ENCODE assay signal across 9 mouse cellular contexts in genomic region chr11:69171626-69172025, GRCm38 (mm10). TPM values are rescaled to one million over a fixed set of nuclear protein-coding genes. Genes with fewer than 3 reads are reported as not detected.
DNase-seq lines count a peak whose midpoint lies in the region; ATAC-seq lines count a peak whose summit lies in the region.
"Had no signal": no experiment of that assay in that cellular context is flagged by ENCODE, and none has a peak within 500 bp of the region (broad histone marks: within the 10 kb centered on the region; RNA-seq: fewer than 3 reads in every experiment).

No protein-coding gene starts in this region.

- peak; percentile 46 for DNase-seq in forebrain, embryonic 14.5 days (ENCODE audit: low spot score)
- DNase-seq in urinary bladder, adult 18-20 months (ENCODE audit: low spot score in 2 of 2), result peak; percentile 38 to 64
- no peak for DNase-seq in urinary bladder, postnatal 10 days (ENCODE audit: low spot score)
- DNase-seq in embryo, embryonic 11.5 days (ENCODE audit: low read depth, low spot score), result peak; percentile 35
- peak; percentile 87 for DNase-seq in heart, postnatal 4 days
- DNase-seq in lung, postnatal 25 days (ENCODE audit: low spot score), result peak; percentile 68
- DNase-seq in testis, postnatal 14 days (ENCODE audit: low spot score), result peak; percentile 77

- H3K36me3 ChIP-seq in forebrain, embryonic 14.5 days (ENCODE audit: control insufficient read depth, insufficient read depth, low read length), result no peaks in the 10 kb centered on the region
- no peaks in the 10 kb centered on the region for H3K36me3 ChIP-seq in forebrain, embryonic 16.5 days (ENCODE audit: control insufficient read depth, insufficient read depth)

- no peak overlapping the region for H3K4me2 ChIP-seq in forebrain, embryonic 14.5 days (ENCODE audit: low read length)
- no peak overlapping the region for H3K4me2 ChIP-seq in forebrain, embryonic 16.5 days (ENCODE audit: low read length)

- 26% methylated on average over 7 of the region's 7 CpGs for WGBS in forebrain, embryonic 14.5 days
- 24% methylated on average over 7 of the region's 7 CpGs for WGBS in forebrain, embryonic 16.5 days

- H3K27me3 ChIP-seq in forebrain, embryonic 14.5 days (replicated peaks; ENCODE audit: control insufficient read depth, insufficient read depth, low read length), result no peaks in the 10 kb centered on the region
- no peaks in the 10 kb centered on the region for H3K27me3 ChIP-seq in forebrain, embryonic 16.5 days (replicated peaks; ENCODE audit: control insufficient read depth, insufficient read depth, low read length)

- H3K4me1 ChIP-seq in forebrain, embryonic 14.5 days (ENCODE audit: control insufficient read depth, insufficient read depth, low read length), result no peaks in the 10 kb centered on the region
- H3K4me1 ChIP-seq in forebrain, embryonic 16.5 days (replicated peaks; ENCODE audit: control insufficient read depth, insufficient read depth, low read length), result no peaks in the 10 kb centered on the region

- no peaks in the 10 kb centered on the region for H3K9me3 ChIP-seq in forebrain, embryonic 14.5 days (replicated peaks; ENCODE audit: control insufficient read depth, low read length)
- H3K9me3 ChIP-seq in forebrain, embryonic 16.5 days (ENCODE audit: control insufficient read depth, low read length), result no peaks in the 10 kb centered on the region

- H3K27ac ChIP-seq in forebrain, embryonic 14.5 days (ENCODE audit: low read depth, low read length), result no peak overlapping the region
- H3K27ac ChIP-seq in forebrain, embryonic 16.5 days (ENCODE audit: low read length), result no peak overlapping the region
- H3K27ac ChIP-seq: macrophage had no signal

- ATAC-seq in forebrain, embryonic 14.5 days, result no peak
- ATAC-seq in forebrain, embryonic 16.5 days, result no peak

- H3K9ac ChIP-seq in forebrain, embryonic 14.5 days (ENCODE audit: low read length), result no peak overlapping the region
- no peak overlapping the region for H3K9ac ChIP-seq in forebrain, embryonic 16.5 days (replicated peaks; ENCODE audit: low read depth, low read length)

- H3K4me3 ChIP-seq in forebrain, embryonic 14.5 days (ENCODE audit: low read depth, low read length), result no peak overlapping the region
- no peak overlapping the region for H3K4me3 ChIP-seq in forebrain, embryonic 16.5 days (replicated peaks; ENCODE audit: low read length)

RNA-seq across cellular contexts. Expression of gene Alox12b, which starts 14.8 kb away (rescaled TPM):
- polyA plus RNA-seq in forebrain, embryonic 14.5 days (2014; fragmentation: Nextera tagmentation; extraction: Ambion mirVana), result 0.15 TPM in 1 of 2 replicates, not detected in the other
- polyA plus RNA-seq in forebrain, embryonic 16.5 days (2015; fragmentation: Nextera tagmentation; extraction: Ambion mirVana), result 0.12 TPM in 1 of 2 replicates, not detected in the other
- not detected for total RNA-seq in heart, postnatal 4 days (2021)
- polyA plus RNA-seq: macrophage had no signal

RNA-seq across cellular contexts. Expression of gene Alox8, which starts 26.0 kb away (rescaled TPM):
- 0.08 TPM in 1 of 2 replicates, not detected in the other for polyA plus RNA-seq in forebrain, embryonic 14.5 days (2014; fragmentation: Nextera tagmentation; extraction: Ambion mirVana)
- 0.29 TPM in 1 of 2 replicates, not detected in the other for polyA plus RNA-seq in forebrain, embryonic 16.5 days (2015; fragmentation: Nextera tagmentation; extraction: Ambion mirVana)
- 1 to 10 TPM; 3.8 to 5.0 TPM for total RNA-seq in heart, postnatal 4 days (2021)
- polyA plus RNA-seq: macrophage had no signal

RNA-seq across cellular contexts. Expression of gene Aloxe3, which starts 45.9 kb away (rescaled TPM):
- 0.94 and 2.1 TPM in 2 replicates for polyA plus RNA-seq in forebrain, embryonic 14.5 days (2014; fragmentation: Nextera tagmentation; extraction: Ambion mirVana)
- polyA plus RNA-seq in forebrain, embryonic 16.5 days (2015; fragmentation: Nextera tagmentation; extraction: Ambion mirVana), result 2.8 and 3.5 TPM in 2 replicates
- total RNA-seq in heart, postnatal 4 days (2021), result under 1 TPM in 1 of 2 experiments, not detected in 1; 0.45 TPM
- polyA plus RNA-seq: macrophage had no signal

RNA-seq across cellular contexts. Expression of gene 9130213A22Rik, which starts 49.2 kb away (rescaled TPM):
- polyA plus RNA-seq in forebrain, embryonic 14.5 days (2014; fragmentation: Nextera tagmentation; extraction: Ambion mirVana), result 0.14 TPM in 2 replicates
- polyA plus RNA-seq in forebrain, embryonic 16.5 days (2015; fragmentation: Nextera tagmentation; extraction: Ambion mirVana), result 0.39 and 0.71 TPM in 2 replicates
- total RNA-seq in heart, postnatal 4 days (2021), result under 1 TPM; 0.29 to 0.65 TPM

RNA-seq across cellular contexts. Expression of gene Hes7, which starts 51.4 kb away (rescaled TPM):
- polyA plus RNA-seq in forebrain, embryonic 14.5 days (2014; fragmentation: Nextera tagmentation; extraction: Ambion mirVana), result 0.23 and 0.24 TPM in 2 replicates
- polyA plus RNA-seq in forebrain, embryonic 16.5 days (2015; fragmentation: Nextera tagmentation; extraction: Ambion mirVana), result 0.26 and 0.67 TPM in 2 replicates
- under 1 TPM; 0.23 to 0.29 TPM for total RNA-seq in heart, postnatal 4 days (2021)
- polyA plus RNA-seq: macrophage had no signal
